Mouse (Mus musculus) forebrain, embryonic 12.5 days (tissue): ENCODE data around the gene Kcnip1. TPM values are rescaled to one million over a fixed set of nuclear protein-coding genes. Genes with fewer than 3 reads are reported as not detected.

Source experiments
- ATAC-seq: fragments of 200-750 bp; cut with Nextera tagmentation; 2 replicates; pipeline ENCODE4 v1.8.0; 2017; ENCODE audit warnings: moderate TSS enrichment; ENCODE audit not compliant: low FRiP score
- H3K27ac ChIP-seq: fragments of 300-500 bp; sonication (generic); 2 replicates; pipeline ENCODE4 v1.5.1; 2016; ENCODE audit warnings: mild to moderate bottlenecking
- H3K27me3 ChIP-seq: fragments of 300-500 bp; sonication (generic); 2 replicates; pipeline ENCODE4 v1.6.1; 2016; ENCODE audit warnings: mild to moderate bottlenecking
- H3K36me3 ChIP-seq: fragments of 300-500 bp; sonication (generic); replicated peaks from 2 replicates; pipeline ENCODE4 v1.6.1; 2016; ENCODE audit warnings: mild to moderate bottlenecking
- H3K4me1 ChIP-seq: fragments of 300-500 bp; sonication (generic); 2 replicates; pipeline ENCODE4 v1.6.1; 2016
- H3K4me2 ChIP-seq: fragments of 300-500 bp; sonication (generic); 2 replicates; pipeline ENCODE4 v1.6.1; 2016; ENCODE audit warnings: mild to moderate bottlenecking, moderate library complexity
- H3K4me3 ChIP-seq: fragments of 300-500 bp; sonication (generic); replicated peaks from 2 replicates; pipeline ENCODE4 v1.5.1; 2016; ENCODE audit warnings: mild to moderate bottlenecking
- H3K9ac ChIP-seq: fragments of 300-500 bp; sonication (generic); 2 replicates; pipeline ENCODE4 v1.6.1; 2016; ENCODE audit warnings: mild to moderate bottlenecking
- H3K9me3 ChIP-seq: fragments of 300-500 bp; sonication (generic); 2 replicates; pipeline ENCODE4 v1.6.1; 2016
- WGBS: fragments of 180-500 bp; shearing (Covaris S2); methylation state at CpG from one replicate; pipeline ENCODE4 v1.1.7; 2016; 5-methylcytosine and 5-hydroxymethylcytosine counted together
- polyA plus RNA-seq: library from polyadenylated mRNA; unstranded; fragments of >200 nt; fragmentation: Nextera tagmentation; extraction: Ambion mirVana; gene quantifications from 2 replicates; pipeline ENCODE4 v1.2.1, GENCODE M21; 2016

Gene Kcnip1
- polyA plus RNA-seq, 1 experiment from 2014 or later: 16.3 TPM

GRCm38 (mm10) chr11:33872716-33873048, 120.3 kb downstream of the Kcnip1 start:
- Histone ChIP-seq H3K9ac (no peak overlapping the region), H3K27ac (0 out of 2 replicates have a peak overlapping the region, but pooled peaks have one; percentile 26), H3K36me3 (no peaks in the 10 kb centered on the region), H3K4me1 (peaks cover 15% of the 10 kb centered on the region; the same call in 1 of the 2 replicates), H3K4me3 (no peak overlapping the region), H3K4me2 (no peak overlapping the region), H3K9me3 (peaks cover 8% of the 10 kb centered on the region), H3K27me3 (no peaks in the 10 kb centered on the region)
- WGBS: 79% methylated on average over 2 of the region's 2 CpGs
- ATAC-seq: no peak

DNA sequence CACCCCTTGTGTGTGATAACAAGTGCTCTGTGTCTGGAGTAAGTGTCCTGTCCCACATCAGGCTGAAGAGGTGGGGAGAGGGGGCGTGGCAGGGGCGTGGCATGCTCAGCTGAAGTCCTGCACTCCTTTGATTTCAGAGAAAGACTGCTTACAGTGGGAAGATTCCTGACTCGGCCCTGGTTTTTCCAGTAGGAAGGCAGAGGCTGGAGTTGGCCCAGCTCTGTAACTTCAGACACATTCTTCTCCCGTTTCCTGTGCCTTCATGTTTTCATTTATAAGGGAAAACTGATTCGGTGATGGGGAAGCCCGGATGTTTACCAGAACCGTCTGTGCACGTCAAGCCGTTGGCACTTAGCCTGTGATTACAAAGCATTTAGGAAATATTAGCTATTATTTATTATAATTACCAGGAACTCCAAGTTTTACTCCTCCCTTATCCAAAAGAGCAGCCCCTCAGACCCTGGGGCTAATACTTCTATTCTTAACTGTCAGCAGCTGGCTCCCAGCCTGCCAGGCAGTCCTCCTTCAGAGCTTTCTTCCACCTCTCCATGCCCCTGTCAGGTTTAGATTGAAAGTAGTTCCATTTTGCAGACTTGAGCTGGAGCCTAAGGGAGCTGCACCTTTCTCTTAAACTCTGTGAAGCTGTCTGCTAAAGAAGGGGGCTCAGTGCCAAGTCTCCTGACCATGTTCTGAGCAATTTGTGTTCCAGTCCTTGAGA, 120.8 kb downstream of the Kcnip1 start:
- 58% methylated on average over 9 of the region's 9 CpGs for WGBS
- 0 out of 2 replicates have a peak overlapping the region, but pooled peaks have one; percentile 26 for H3K27ac ChIP-seq
- ATAC-seq: no peak

GRCm38 (mm10) chr11:33870246-33870645, 122.7 kb downstream of the Kcnip1 start:
- no peaks in the 10 kb centered on the region for H3K9me3 ChIP-seq
- H3K4me3 ChIP-seq: no peak overlapping the region
- no peak overlapping the region for H3K4me2 ChIP-seq
- ATAC-seq: no peak
- H3K27me3 ChIP-seq: no peaks in the 10 kb centered on the region
- no peak overlapping the region for H3K9ac ChIP-seq
- peaks cover 15% of the 10 kb centered on the region; the same call in 1 of the 2 replicates for H3K4me1 ChIP-seq
- 88% methylated on average over 2 of the region's 2 CpGs for WGBS
- no peak overlapping the region for H3K27ac ChIP-seq
- H3K36me3 ChIP-seq: no peaks in the 10 kb centered on the region

More for the DNA sequence above, 120.8 kb downstream of the Kcnip1 start:
- H3K27me3 ChIP-seq: no peaks in the 10 kb centered on the region
- no peaks in the 10 kb centered on the region for H3K36me3 ChIP-seq
- no peak overlapping the region for H3K4me2 ChIP-seq
- H3K9me3 ChIP-seq: peaks cover 8% of the 10 kb centered on the region
- no peak overlapping the region for H3K4me3 ChIP-seq
- no peak overlapping the region for H3K9ac ChIP-seq
- H3K4me1 ChIP-seq: peaks cover 15% of the 10 kb centered on the region; the same call in 1 of the 2 replicates

GRCm38 (mm10) chr11:33869559-33869958, 123.4 kb downstream of the Kcnip1 start:
- H3K27me3 ChIP-seq: no peaks in the 10 kb centered on the region
- no peak overlapping the region for H3K4me2 ChIP-seq
- no peaks in the 10 kb centered on the region for H3K36me3 ChIP-seq
- ATAC-seq: no peak
- no peak overlapping the region for H3K4me3 ChIP-seq
- no peaks in the 10 kb centered on the region for H3K9me3 ChIP-seq
- H3K9ac ChIP-seq: no peak overlapping the region
- WGBS: 59% methylated on average over 3 of the region's 3 CpGs
- H3K4me1 ChIP-seq: peaks cover 15% of the 10 kb centered on the region; the same call in 1 of the 2 replicates
- no peak overlapping the region for H3K27ac ChIP-seq

- Histone ChIP-seq H3K4me2 (no peak overlapping the region), H3K4me3 (no peak overlapping the region), H3K36me3 (no peaks in the 10 kb centered on the region), H3K9ac (no peak overlapping the region), H3K27ac (no peak overlapping the region), H3K4me1 (peaks cover 1% of the 10 kb centered on the region; the same call in 1 of the 2 replicates), H3K27me3 (no peaks in the 10 kb centered on the region), H3K9me3 (no peaks in the 10 kb centered on the region)
- ATAC-seq: no peak
- WGBS: 83% methylated on average over 6 of the region's 6 CpGs
These were observed 126.2 kb downstream of the Kcnip1 start for GRCm38 (mm10) chr11:33866775-33867174.

DNA sequence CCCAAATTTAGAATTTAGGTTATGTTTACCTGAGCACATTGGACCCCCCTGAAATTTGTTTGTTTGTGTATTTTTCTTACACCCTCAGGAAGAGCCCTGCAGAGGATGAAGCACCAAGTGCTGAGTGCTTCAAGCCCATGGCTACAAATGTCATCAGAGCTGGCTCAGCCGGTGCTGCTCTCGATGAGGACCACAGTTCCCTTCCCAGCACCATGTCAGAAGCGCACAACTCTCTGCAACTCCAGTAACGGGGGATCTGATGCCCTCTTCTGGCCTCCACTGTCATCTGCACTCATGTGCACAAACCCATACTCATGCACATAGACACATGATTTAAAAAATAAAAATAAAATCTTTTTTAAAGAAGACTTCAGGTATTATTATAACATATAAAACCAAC, 128.7 kb downstream of the Kcnip1 start:
- Histone ChIP-seq H3K9me3 (no peaks in the 10 kb centered on the region), H3K9ac (no peak overlapping the region), H3K27ac (no peak overlapping the region), H3K4me1 (no peaks in the 10 kb centered on the region), H3K4me3 (no peak overlapping the region), H3K4me2 (no peak overlapping the region), H3K36me3 (no peaks in the 10 kb centered on the region), H3K27me3 (no peaks in the 10 kb centered on the region)
- no peak for ATAC-seq
- WGBS: 95% methylated on average over 4 of the region's 4 CpGs

DNA sequence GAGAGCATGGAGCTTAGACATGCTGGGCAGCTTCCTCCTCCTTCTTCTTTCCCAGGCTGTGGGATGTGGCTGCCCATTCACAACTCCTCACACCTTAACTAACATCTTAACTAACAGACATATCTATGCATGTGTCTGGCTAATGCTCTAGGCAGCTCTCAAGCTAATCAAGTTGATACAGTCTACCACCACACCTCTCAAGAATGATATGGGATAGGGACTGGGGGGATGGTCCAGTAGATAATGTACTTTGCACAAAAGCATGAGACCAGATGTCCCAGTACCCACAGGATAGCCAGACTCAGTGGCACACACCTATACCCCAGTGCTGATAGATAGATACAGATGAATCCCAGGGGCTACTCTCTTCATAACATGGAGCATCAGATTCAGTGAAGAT, 131.1 kb downstream of the Kcnip1 start:
- Histone ChIP-seq H3K4me2 (no peak overlapping the region), H3K9ac (no peak overlapping the region), H3K36me3 (no peaks in the 10 kb centered on the region), H3K9me3 (no peaks in the 10 kb centered on the region), H3K4me1 (no peaks in the 10 kb centered on the region), H3K27ac (no peak overlapping the region), H3K4me3 (no peak overlapping the region), H3K27me3 (no peaks in the 10 kb centered on the region)
- no peak for ATAC-seq

- 75% methylated on average over 4 of the region's 4 CpGs for WGBS
- H3K36me3 ChIP-seq: no peaks in the 10 kb centered on the region
- no peaks in the 10 kb centered on the region for H3K9me3 ChIP-seq
- no peaks in the 10 kb centered on the region for H3K27me3 ChIP-seq
- no peak for ATAC-seq
- H3K4me2 ChIP-seq: no peak overlapping the region
- no peak overlapping the region for H3K4me3 ChIP-seq
- no peaks in the 10 kb centered on the region for H3K4me1 ChIP-seq
- no peak overlapping the region for H3K27ac ChIP-seq
- no peak overlapping the region for H3K9ac ChIP-seq
These were observed 131.9 kb downstream of the Kcnip1 start for GRCm38 (mm10) chr11:33860905-33861582.

DNA sequence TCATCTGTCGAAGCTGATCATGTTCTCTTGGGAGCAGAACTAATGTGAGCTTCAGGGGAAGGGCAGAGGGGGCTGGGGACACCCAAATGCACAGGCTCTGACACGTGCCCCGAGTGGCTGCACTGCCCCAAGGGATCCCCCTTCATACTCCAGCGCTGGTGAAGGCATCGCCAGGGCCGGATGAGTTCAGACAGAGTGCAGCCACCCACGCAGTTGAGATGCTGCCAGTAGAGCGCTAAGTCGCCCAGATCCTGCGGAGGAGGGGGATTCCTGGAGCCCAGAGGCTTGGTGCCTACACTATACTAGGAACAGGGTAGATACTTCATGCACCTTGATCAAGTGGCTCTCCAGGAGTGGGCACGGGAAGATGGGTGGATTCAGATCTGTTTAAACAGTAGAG, 143.3 kb downstream of the Kcnip1 start:
- H3K27me3 ChIP-seq: peaks cover 12% of the 10 kb centered on the region
- H3K9ac ChIP-seq: no peak overlapping the region
- no peak overlapping the region for H3K27ac ChIP-seq
- no peak for ATAC-seq
- H3K36me3 ChIP-seq: no peaks in the 10 kb centered on the region
- H3K4me3 ChIP-seq: no peak overlapping the region
- no peak overlapping the region for H3K4me2 ChIP-seq
- WGBS: 66% methylated on average over 11 of the region's 11 CpGs
- H3K9me3 ChIP-seq: no peaks in the 10 kb centered on the region
- peaks cover 19% of the 10 kb centered on the region for H3K4me1 ChIP-seq

- Histone ChIP-seq H3K4me2 (no peak overlapping the region), H3K27me3 (peaks cover 21% of the 10 kb centered on the region), H3K4me1 (peaks cover 20% of the 10 kb centered on the region), H3K36me3 (no peaks in the 10 kb centered on the region), H3K4me3 (no peak overlapping the region), H3K9me3 (no peaks in the 10 kb centered on the region), H3K27ac (no peak overlapping the region), H3K9ac (no peak overlapping the region)
- WGBS: 88% methylated on average over 3 of the region's 3 CpGs
- ATAC-seq: no peak
These were observed 144.3 kb downstream of the Kcnip1 start for GRCm38 (mm10) chr11:33848685-33849084.

DNA sequence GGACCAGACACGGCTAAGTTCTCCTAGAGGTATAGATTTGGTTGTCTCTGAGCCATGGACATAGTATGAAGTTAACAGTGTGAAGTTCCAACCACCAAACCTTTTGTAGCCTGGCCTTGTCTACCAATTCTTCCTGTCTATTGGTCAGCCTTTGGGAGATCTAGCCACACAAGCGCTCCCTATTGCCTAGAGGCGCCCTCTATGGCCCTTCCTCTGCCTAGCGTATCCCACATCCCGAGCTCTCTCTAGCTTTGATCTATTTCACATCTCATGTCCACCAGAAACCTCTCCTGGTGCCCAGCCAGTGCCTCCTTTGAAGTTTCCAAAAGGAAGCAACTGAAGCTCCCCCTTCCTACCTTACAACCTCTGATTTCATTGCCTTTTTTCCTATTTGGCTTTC, 147.0 kb downstream of the Kcnip1 start:
- ATAC-seq: no peak
- WGBS: 75% methylated on average over 5 of the region's 5 CpGs
- peaks cover 45% of the 10 kb centered on the region for H3K27me3 ChIP-seq
- no peaks in the 10 kb centered on the region for H3K36me3 ChIP-seq
- no peak overlapping the region for H3K4me2 ChIP-seq
- no peak overlapping the region for H3K9ac ChIP-seq
- H3K27ac ChIP-seq: no peak overlapping the region
- no peaks in the 10 kb centered on the region for H3K9me3 ChIP-seq
- no peak overlapping the region for H3K4me3 ChIP-seq
- H3K4me1 ChIP-seq: peaks cover 24% of the 10 kb centered on the region

GRCm38 (mm10) chr11:33843294-33843864, 149.6 kb downstream of the Kcnip1 start:
- Histone ChIP-seq H3K27ac (no peak overlapping the region), H3K4me1 (peaks cover 9% of the 10 kb centered on the region), H3K4me3 (peak overlapping the region; percentile 52), H3K4me2 (peak overlapping the region; percentile 87), H3K9me3 (no peaks in the 10 kb centered on the region), H3K9ac (peak overlapping the region; percentile 73), H3K36me3 (no peaks in the 10 kb centered on the region), H3K27me3 (peaks cover 45% of the 10 kb centered on the region)
- under 1% methylated on average over 51 of the region's 52 CpGs for WGBS
- ATAC-seq: peak; percentile 90
